Mouse (Mus musculus): ENCODE measurements around the gene Fkbp8.

Fkbp8 gene

DNA sequence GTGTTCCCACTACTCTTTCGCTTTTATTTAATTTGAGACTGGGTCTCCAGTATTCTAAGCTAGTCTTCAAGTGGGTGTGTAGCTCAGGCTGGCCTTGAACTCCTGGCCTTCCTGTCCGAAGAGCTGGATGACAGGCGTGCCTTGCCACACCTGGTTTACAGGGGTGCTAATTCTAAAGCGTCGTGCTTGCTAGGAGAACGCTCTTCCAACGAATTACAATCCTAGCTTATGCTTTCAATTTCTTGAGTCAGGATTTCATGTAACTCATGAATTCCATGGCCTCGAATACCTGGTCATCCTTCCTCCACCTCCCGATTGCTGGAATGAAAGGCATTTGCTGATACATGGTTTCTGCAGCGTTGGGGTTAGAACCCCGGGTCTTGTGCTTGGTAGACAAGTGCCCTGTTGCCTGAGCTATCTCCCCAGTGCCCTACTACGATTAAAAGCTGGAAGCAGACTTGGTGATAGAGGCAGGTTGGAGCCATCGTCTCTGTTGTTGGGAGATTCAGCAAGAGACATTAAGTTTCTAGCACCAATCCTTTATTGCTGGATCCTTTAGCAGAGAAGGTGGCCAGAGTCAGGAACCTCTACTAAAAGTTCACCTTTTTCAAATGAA, 766 bp downstream of the Fkbp8 start:
- DNase-seq (ENCODE audit: low read depth, low spot score): no peak

DNA sequence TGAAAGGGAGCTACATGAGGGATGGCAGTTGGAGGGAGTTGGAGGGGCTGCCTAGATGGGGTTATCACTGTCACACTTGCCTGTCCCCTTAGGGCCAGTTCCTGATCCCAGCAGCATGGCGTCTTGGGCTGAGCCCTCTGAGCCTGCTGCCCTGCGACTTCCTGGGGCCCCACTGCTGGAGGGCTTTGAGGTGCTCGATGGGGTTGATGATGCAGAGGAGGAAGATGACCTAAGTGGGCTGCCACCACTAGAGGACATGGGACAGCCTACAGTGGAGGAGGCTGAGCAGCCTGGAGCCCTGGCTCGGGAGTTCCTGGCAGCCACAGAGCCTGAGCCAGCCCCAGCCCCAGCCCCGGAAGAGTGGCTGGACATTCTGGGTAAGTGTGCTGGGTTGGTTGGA, 1.8 kb downstream of the Fkbp8 start:
- no peak for DNase-seq (ENCODE audit: low read depth, low spot score)

GRCm38 (mm10) chr8:70529741-70530161, 2.2 kb downstream of the Fkbp8 start:
- no peak for DNase-seq (ENCODE audit: low read depth, low spot score)

GRCm38 (mm10) chr8:70530314-70530713, 2.8 kb downstream of the Fkbp8 start:
- DNase-seq (ENCODE audit: low read depth, low spot score): no peak

GRCm38 (mm10) chr8:70534281-70534680, 6.8 kb downstream of the Fkbp8 start:
- no peak for DNase-seq (ENCODE audit: low read depth, low spot score)

DNA sequence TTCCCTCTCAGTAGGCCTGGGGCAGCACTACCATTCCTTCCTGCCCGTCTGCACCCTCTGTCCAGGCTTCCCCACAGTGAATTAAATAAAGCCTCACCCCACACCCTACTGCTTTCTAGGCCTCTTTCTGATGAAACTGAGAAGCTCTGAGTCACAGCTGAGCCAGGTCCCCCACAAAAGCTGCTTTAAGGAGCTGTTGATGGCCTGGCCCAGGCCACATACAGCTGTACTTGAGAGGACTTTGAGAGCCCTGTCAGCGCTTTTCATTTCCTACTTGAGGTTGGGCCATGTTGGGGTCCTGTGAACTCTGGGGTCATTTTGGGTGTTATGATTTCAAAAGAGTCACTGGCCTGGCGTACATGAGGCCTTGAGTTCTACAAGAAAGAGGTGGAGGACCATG, 7.7 kb downstream of the Fkbp8 start:
- DNase-seq (ENCODE audit: low read depth, low spot score): no peak

- no peak for DNase-seq (ENCODE audit: low read depth, low spot score)
Observed at GRCm38 (mm10) chr8:70535701-70536100, 8.2 kb downstream of the Fkbp8 start.

GRCm38 (mm10) chr8:70538024-70538579, 10.6 kb downstream of the Fkbp8 start:
- peak; percentile 73 for DNase-seq (ENCODE audit: low read depth, low spot score)

GRCm38 (mm10) chr8:70538633-70539076, 11.1 kb downstream of the Fkbp8 start:
- DNase-seq (ENCODE audit: low read depth, low spot score): peak; percentile 99

GRCm38 (mm10) chr8:70539077-70539813, 11.7 kb downstream of the Fkbp8 start, which contains the start of gene Ell:
TSS of gene Ell (plus strand) at chr8:70539457.
- peak; percentile 99 for DNase-seq (ENCODE audit: low read depth, low spot score)

DNA sequence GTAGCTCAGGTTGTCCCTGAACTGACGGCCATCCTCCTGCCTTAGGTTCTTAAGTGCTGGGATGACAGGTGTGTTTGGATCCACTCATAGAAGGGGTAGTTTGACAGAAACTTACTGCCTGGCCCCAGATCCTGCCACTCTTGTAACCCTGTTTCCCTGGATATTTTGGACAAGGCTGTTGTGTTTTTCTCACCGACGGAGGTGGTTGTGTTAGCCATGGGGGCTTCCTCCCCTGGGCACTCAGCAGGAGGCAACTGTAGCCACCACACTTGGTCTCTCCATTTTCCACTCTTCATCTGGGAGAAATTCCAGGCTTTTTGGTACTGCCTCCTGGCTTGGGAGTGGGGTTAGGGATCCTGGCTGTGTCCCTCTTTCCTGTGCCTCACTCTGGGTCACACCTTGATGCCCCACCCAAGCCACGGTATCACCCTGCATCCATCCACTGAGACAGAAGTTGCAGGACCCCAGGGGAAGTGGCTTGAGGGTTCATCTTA, 12.5 kb downstream of the Fkbp8 start:
- DNase-seq (ENCODE audit: low read depth, low spot score): no peak

GRCm38 (mm10) chr8:70540507-70541071, 13.1 kb downstream of the Fkbp8 start:
- DNase-seq (ENCODE audit: low read depth, low spot score): no peak

DNA sequence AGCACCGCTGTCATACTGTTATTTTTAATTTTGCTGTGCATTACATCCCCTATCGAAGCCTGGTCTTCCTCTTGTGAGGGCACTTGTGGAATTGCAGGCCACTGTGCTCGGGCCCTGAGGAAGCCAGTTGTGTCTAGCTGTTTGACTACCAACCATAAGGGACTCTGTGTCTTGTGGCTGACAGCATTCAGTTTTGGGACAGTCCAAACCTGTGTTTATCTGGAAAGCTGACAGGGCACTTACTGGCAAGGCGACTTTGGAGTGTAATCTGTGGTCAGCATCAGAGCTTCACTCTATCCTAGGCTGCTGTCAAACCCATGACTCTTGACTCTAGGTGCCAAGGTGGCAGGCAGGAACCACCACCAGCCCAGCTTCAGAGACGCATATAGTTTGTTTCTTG, 13.6 kb downstream of the Fkbp8 start:
- DNase-seq (ENCODE audit: low read depth, low spot score): no peak

- DNase-seq (ENCODE audit: low read depth, low spot score): peak; percentile 65
Observed at GRCm38 (mm10) chr8:70544200-70544687, 16.7 kb downstream of the Fkbp8 start.

GRCm38 (mm10) chr8:70546412-70546811, 18.9 kb downstream of the Fkbp8 start:
- no peak for DNase-seq (ENCODE audit: low read depth, low spot score)

GRCm38 (mm10) chr8:70547762-70548161, 20.2 kb downstream of the Fkbp8 start:
- no peak for DNase-seq (ENCODE audit: low read depth, low spot score)

- no peak for DNase-seq (ENCODE audit: low read depth, low spot score)
Observed at GRCm38 (mm10) chr8:70549412-70550184, 22.1 kb downstream of the Fkbp8 start.

- peak; percentile 71 for DNase-seq (ENCODE audit: low read depth, low spot score)
Observed at GRCm38 (mm10) chr8:70551558-70552161, 24.1 kb downstream of the Fkbp8 start.

- no peak for DNase-seq (ENCODE audit: low read depth, low spot score)
Observed at GRCm38 (mm10) chr8:70552836-70553235, 25.3 kb downstream of the Fkbp8 start.

- DNase-seq (ENCODE audit: low read depth, low spot score): peak; percentile 78
Observed at GRCm38 (mm10) chr8:70553740-70554139, 26.2 kb downstream of the Fkbp8 start.
